Mouse (Mus musculus) G1E (cell line): ENCODE results near the gene Rnf126. TPM values are rescaled to one million over a fixed set of nuclear protein-coding genes. Genes with fewer than 3 reads are reported as not detected.

Experiments
- ATAC-seq: 2 replicates; pipeline ENCODE4 v1.8.0; 2016; ENCODE audit warnings: mild to moderate bottlenecking; ENCODE audit not compliant: insufficient number of reproducible peaks, poor library complexity, low FRiP score, severe bottlenecking; ENCODE audit errors: extremely low read depth
- DNase-seq: peaks from one replicate; pipeline ENCODE4 v3.0.0; 2012; ENCODE audit warnings: low spot score
- H3K27me3 ChIP-seq: 2 replicates; pipeline ENCODE4 v1.6.1; 2012; ENCODE audit warnings: mild to moderate bottlenecking, low read length, inconsistent platforms; ENCODE audit not compliant: insufficient read depth
- H3K36me3 ChIP-seq: replicated peaks from 2 replicates; pipeline ENCODE3; 2012; ENCODE audit warnings: mild to moderate bottlenecking, inconsistent platforms
- H3K4me1 ChIP-seq: 2 replicates; pipeline ENCODE4 v1.6.1; 2012; ENCODE audit warnings: low read depth, low read length, inconsistent platforms, mixed read lengths; ENCODE audit not compliant: insufficient read depth
- H3K4me3 ChIP-seq: 2 replicates; pipeline ENCODE4 v1.5.1; 2012; ENCODE audit warnings: low read depth, mild to moderate bottlenecking, inconsistent platforms, low read length, moderate library complexity, mixed read lengths
- H3K9me3 ChIP-seq: replicated peaks from 2 replicates; pipeline ENCODE4 v1.6.1; 2012; ENCODE audit warnings: inconsistent platforms
- CTCF ChIP-seq: IDR thresholded peaks from 2 replicates; pipeline ENCODE4 v1.5.1; 2012; ENCODE audit warnings: low read depth, low read length, inconsistent platforms, mixed read lengths
- GATA1 ChIP-seq: IDR thresholded peaks from 2 replicates; pipeline ENCODE4 v1.6.1; 2012; ENCODE audit warnings: borderline replicate concordance, low read length, inconsistent platforms, mixed read lengths
- GATA2 ChIP-seq: IDR thresholded peaks from 2 replicates; pipeline ENCODE4 v1.6.1; 2012; ENCODE audit warnings: low read depth, low read length, inconsistent platforms, borderline replicate concordance
- POLR2AphosphoS5 ChIP-seq: IDR thresholded peaks from 2 replicates; pipeline ENCODE4 v1.6.1; 2012; ENCODE audit warnings: low read depth, low read length, inconsistent platforms; ENCODE audit not compliant: insufficient replicate concordance
- TAL1 ChIP-seq: conservative IDR thresholded peaks from 2 replicates; pipeline ENCODE4 v1.6.1; 2012; ENCODE audit warnings: low read depth, low read length, inconsistent platforms, mixed read lengths
- polyA plus RNA-seq: library from polyadenylated mRNA; stranded (reverse); fragments of >175 nt; gene quantifications from 2 replicates; pipeline ENCODE4 v1.2.3, GENCODE M21; 2012
- total RNA-seq, 2 experiments: library from RNA; stranded (forward) in 1 of 2; stranded (reverse) in 1 of 2; fragments of 200-1000 nt in 1 of 2; fragments of >200 nt in 1 of 2; fragmentation: Nextera tagmentation in 1 of 2; gene quantifications; 2 replicates each; pipeline ENCODE4 v1.2.3; 2014 to 2017

Rnf126 gene
- total and polyA plus RNA-seq, 3 experiments, result 23.5 to 353 (median 109) TPM

DNA sequence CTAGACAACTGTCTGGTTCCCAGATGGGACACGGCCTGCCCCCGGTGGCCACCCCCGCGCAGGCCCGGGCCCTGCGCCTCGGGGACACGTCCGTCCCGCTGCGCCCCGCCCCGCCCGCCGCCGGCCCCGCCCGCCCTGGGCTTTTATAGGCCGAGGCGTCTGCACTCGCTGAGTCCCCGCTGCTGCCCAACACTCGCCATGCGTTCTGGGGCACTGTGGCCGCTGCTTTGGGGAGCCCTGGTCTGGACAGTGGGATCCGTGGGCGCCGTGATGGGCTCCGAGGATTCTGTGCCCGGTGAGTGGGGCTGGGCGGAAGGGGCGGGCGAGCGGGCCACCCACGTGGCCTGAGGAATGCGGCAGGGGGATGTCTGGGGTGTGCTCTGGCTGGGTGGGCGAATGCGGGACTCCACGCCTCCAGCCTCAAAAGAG lies 10.4 kb upstream of the Rnf126 start, which contains the start of gene Fstl3:
TSS of gene Fstl3 (plus strand) at position 170 of the 429 bp plus-strand sequence.
- DNase-seq (no peak), ATAC-seq (no peak)
- H3K27me3 ChIP-seq, result peaks cover 63% of the 10 kb centered on the region
- TF ChIP-seq TAL1 (no peak), GATA1 (no peak), GATA2 (no peak), CTCF (no peak), POLR2AphosphoS5 (no peak)
- no peaks in the 10 kb centered on the region for H3K36me3 ChIP-seq
- H3K4me3 ChIP-seq, result no peak within 1 kb of the TSS; the same call in 1 of the 2 replicates
- H3K4me1 ChIP-seq, result peaks cover 23% of the 10 kb centered on the region
- H3K9me3 ChIP-seq, result peaks cover 12% of the 10 kb centered on the region

DNA sequence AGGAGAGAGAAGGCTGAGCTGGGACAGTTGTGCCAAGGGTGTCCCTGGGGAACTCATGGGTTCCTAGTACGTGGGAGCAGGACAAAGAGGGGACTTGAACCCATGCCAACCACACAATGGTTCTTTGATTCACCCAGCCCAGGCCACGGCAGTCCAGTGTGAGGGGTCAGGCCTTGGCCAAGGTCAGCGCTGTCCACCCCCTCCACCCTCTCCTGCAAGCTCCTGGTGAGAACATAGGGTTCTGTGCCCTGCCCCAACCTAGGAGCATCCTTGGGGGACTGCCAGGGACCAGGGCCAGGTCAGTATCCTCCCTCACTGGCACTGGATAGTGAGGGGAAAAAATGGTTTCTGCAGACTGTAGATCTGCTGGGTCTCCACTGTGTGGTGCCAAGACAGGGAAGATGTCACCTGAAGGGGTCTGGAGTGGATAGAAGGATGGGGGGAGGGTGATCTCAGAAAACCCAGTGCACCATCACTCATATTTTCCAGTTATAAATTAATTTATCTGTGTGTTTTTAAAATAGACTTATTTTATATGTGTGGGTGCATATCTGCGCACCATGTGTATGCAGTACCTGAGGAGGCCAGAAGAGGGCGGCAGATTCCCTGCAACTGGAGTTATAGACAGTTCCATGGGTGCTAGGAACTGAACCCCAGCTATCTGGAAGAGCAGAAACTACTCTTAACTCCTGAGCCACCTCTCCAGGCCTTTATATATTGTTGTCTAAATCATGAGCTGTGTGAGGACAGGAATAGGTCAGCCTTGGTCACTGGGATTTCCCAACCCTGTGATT lies 7.9 kb upstream of the Rnf126 start:
- peaks cover 45% of the 10 kb centered on the region for H3K27me3 ChIP-seq
- H3K36me3 ChIP-seq, result no peaks in the 10 kb centered on the region
- DNase-seq (no peak), ATAC-seq (no peak)
- TF ChIP-seq TAL1, result no peak
- no peak for TF ChIP-seq GATA2
- TF ChIP-seq POLR2AphosphoS5, result no peak
- TF ChIP-seq CTCF, result peak; percentile 22; the same call in 1 of the 2 replicates
- no peak for TF ChIP-seq GATA1
- H3K4me1 ChIP-seq, result peaks cover 9% of the 10 kb centered on the region
- peaks cover 11% of the 10 kb centered on the region for H3K9me3 ChIP-seq
- H3K4me3 ChIP-seq, result no peak overlapping the region

- no peak for TF ChIP-seq GATA2
- TF ChIP-seq CTCF, result no peak
- TF ChIP-seq POLR2AphosphoS5, result no peak
- no peak for TF ChIP-seq GATA1
- TF ChIP-seq TAL1, result no peak
- Histone ChIP-seq H3K4me3 (no peak overlapping the region), H3K9me3 (peaks cover 11% of the 10 kb centered on the region), H3K27me3 (peaks cover 33% of the 10 kb centered on the region), H3K4me1 (peaks cover 17% of the 10 kb centered on the region), H3K36me3 (no peaks in the 10 kb centered on the region)
- no peak for DNase-seq
- no peak for ATAC-seq
Observed at GRCm38 (mm10) chr10:79773208-79773607, 6.5 kb upstream of the Rnf126 start.

GRCm38 (mm10) chr10:79772320-79772719 lies 5.6 kb upstream of the Rnf126 start:
- no peak for DNase-seq
- H3K36me3 ChIP-seq, result no peaks in the 10 kb centered on the region
- ATAC-seq, result no peak

DNA sequence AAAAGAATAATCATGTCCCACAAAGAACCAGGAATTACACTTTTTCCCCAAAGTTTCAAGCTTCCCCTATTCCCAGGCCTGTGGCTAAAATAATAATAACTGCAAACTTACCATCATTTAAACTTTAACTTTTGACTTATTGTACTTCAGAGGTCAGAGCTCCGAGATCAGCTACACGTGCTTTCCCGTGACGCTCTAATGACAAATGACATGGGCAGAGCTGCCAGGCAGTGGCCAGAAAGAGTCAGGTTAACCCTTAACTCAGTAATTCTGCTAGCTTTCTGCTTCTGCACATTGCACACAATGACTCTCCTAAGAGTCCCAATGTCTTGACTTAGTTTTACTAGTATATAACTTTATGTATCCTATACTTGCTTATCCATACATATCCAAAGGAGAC lies 2.6 kb upstream of the Rnf126 start:
- Histone ChIP-seq H3K9me3 (peaks cover 7% of the 10 kb centered on the region), H3K4me3 (no peak overlapping the region), H3K4me1 (peaks cover 41% of the 10 kb centered on the region), H3K36me3 (peaks cover 16% of the 10 kb centered on the region), H3K27me3 (peaks cover 13% of the 10 kb centered on the region)
- ATAC-seq (no peak), DNase-seq (no peak)
- no peak for TF ChIP-seq POLR2AphosphoS5
- TF ChIP-seq TAL1, result no peak
- TF ChIP-seq GATA2, result no peak
- TF ChIP-seq CTCF, result no peak
- no peak for TF ChIP-seq GATA1

More at GRCm38 (mm10) chr10:79772320-79772719, 5.6 kb upstream of the Rnf126 start:
- Histone ChIP-seq H3K27me3 (peaks cover 25% of the 10 kb centered on the region), H3K9me3 (peaks cover 11% of the 10 kb centered on the region), H3K4me3 (no peak overlapping the region), H3K4me1 (peaks cover 22% of the 10 kb centered on the region)
- TF ChIP-seq CTCF (no peak), POLR2AphosphoS5 (no peak), TAL1 (no peak), GATA2 (no peak), GATA1 (no peak)

- peak; percentile 41 for DNase-seq
- TF ChIP-seq CTCF (peak; percentile 93), TAL1 (no peak)
- no peak for ATAC-seq
- H3K4me3 ChIP-seq, result no peak overlapping the region; the same call in 1 of the 2 replicates
- H3K4me1 ChIP-seq, result peaks cover 51% of the 10 kb centered on the region
- peaks cover 9% of the 10 kb centered on the region; the same call in 1 of the 2 replicates for H3K27me3 ChIP-seq
- H3K36me3 ChIP-seq, result peaks cover 26% of the 10 kb centered on the region
- peaks cover 7% of the 10 kb centered on the region for H3K9me3 ChIP-seq
Observed at GRCm38 (mm10) chr10:79768400-79768799, 1.6 kb upstream of the Rnf126 start.
